Mouse (Mus musculus) brain, embryonic 14.5 days (tissue): ENCODE data around the gene Adora3.

Experiments
- CTCF ChIP-seq: fragments of 200-500 bp; IDR thresholded peaks from 2 replicates; pipeline ENCODE4 v1.5.1; 2012; ENCODE audit warnings: inconsistent platforms, mild to moderate bottlenecking, moderate library complexity, borderline replicate concordance; ENCODE audit not compliant: insufficient read depth, insufficient read length; ENCODE audit errors: extremely low read depth
- POLR2A ChIP-seq: fragments of 200-500 bp; IDR thresholded peaks from 2 replicates; pipeline ENCODE4 v1.6.1; 2012; ENCODE audit warnings: mild to moderate bottlenecking, inconsistent platforms, borderline replicate concordance; ENCODE audit not compliant: poor library complexity, insufficient read depth, insufficient read length, severe bottlenecking; ENCODE audit errors: extremely low read depth

DNA sequence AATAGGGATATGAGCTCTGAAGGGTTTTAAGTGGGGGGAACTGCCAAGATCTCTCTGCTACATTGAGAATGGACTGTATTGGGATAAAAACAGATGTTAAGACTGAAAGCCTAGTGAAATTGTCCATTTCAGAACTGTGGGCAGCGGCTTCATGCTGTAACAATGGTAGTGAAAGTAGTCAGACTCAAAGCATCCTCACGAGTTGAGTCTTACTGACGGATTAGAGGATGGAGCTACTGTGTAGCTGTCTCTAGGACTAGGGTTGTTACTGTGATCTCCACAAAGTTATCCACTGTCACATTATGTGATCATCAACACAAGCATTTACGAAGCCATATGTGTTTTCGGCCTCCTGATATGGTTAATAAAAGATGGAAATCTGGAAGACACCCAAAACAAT lies 87.5 kb downstream of the Adora3 start:
- TF ChIP-seq POLR2A (no peak), CTCF (no peak)
